Mouse (Mus musculus) intestine, embryonic 14.5 days (tissue): ENCODE results near the gene Hdac9. TPM values are rescaled to one million over a fixed set of nuclear protein-coding genes. Genes with fewer than 3 reads are reported as not detected.

Experiments
- ATAC-seq: fragments of 200-750 bp; cut with Nextera tagmentation; replicated peaks from 2 replicates; pipeline ENCODE4 v1.8.0; 2017; ENCODE audit warnings: low read depth, moderate number of reproducible peaks, moderate TSS enrichment, moderate library complexity; ENCODE audit not compliant: low FRiP score, low TSS enrichment
- DNase-seq: peaks from one replicate; pipeline ENCODE4 v3.0.0-alpha.2; 2018; ENCODE audit warnings: low spot score
- H3K27ac ChIP-seq: fragments of 300-500 bp; sonication (generic); 2 replicates; pipeline ENCODE4 v1.5.1; 2014; ENCODE audit warnings: low read depth, mild to moderate bottlenecking, control low read depth
- H3K27me3 ChIP-seq: fragments of 300-500 bp; sonication (generic); replicated peaks from 2 replicates; pipeline ENCODE4 v1.6.1; 2014; ENCODE audit warnings: low read length, control low read depth; ENCODE audit not compliant: control insufficient read depth, insufficient read depth
- H3K36me3 ChIP-seq: fragments of 300-500 bp; sonication (generic); 2 replicates; pipeline ENCODE4 v1.6.1; 2014; ENCODE audit warnings: low read length, control low read depth; ENCODE audit not compliant: control insufficient read depth, insufficient read depth
- H3K4me1 ChIP-seq: fragments of 300-500 bp; sonication (generic); replicated peaks from 2 replicates; pipeline ENCODE4 v1.6.1; 2014; ENCODE audit warnings: low read length, control low read depth, mixed read lengths; ENCODE audit not compliant: control insufficient read depth, insufficient read depth
- H3K4me2 ChIP-seq: fragments of 300-500 bp; sonication (generic); 2 replicates; pipeline ENCODE4 v1.6.1; 2014; ENCODE audit warnings: low read length
- H3K4me3 ChIP-seq: fragments of 300-500 bp; sonication (generic); 2 replicates; pipeline ENCODE4 v1.5.1; 2014; ENCODE audit warnings: low read depth, low read length, control low read depth, mixed read lengths
- H3K9ac ChIP-seq: fragments of 300-500 bp; sonication (generic); 2 replicates; pipeline ENCODE4 v1.6.1; 2014; ENCODE audit warnings: mild to moderate bottlenecking, low read length
- H3K9me3 ChIP-seq: fragments of 300-500 bp; sonication (generic); 2 replicates; pipeline ENCODE4 v1.6.1; 2016; ENCODE audit warnings: low read length, control low read depth; ENCODE audit not compliant: control insufficient read depth
- WGBS: fragments of 180-500 bp; shearing (Covaris S2); extraction: QIAGEN DNeasy Blood & Tissue Kit; methylation state at CpG from one replicate; pipeline ENCODE4 v1.1.7; 2014; 5-methylcytosine and 5-hydroxymethylcytosine counted together
- polyA plus RNA-seq: library from polyadenylated mRNA; unstranded; fragments of >200 nt; fragmentation: Nextera tagmentation; extraction: Ambion mirVana; gene quantifications from 2 replicates; pipeline ENCODE4 v1.2.1, GENCODE M21; 2014

Hdac9 gene
- 4.7 and 5.3 TPM in 2 replicates for polyA plus RNA-seq

- H3K4me3 ChIP-seq, result no peak within 1 kb of the TSS
- H3K4me1 ChIP-seq, result no peaks in the 10 kb centered on the region
- H3K9ac ChIP-seq, result no peak within 1 kb of the TSS
- no peaks in the 10 kb centered on the region for H3K36me3 ChIP-seq
- no peaks in the 10 kb centered on the region for H3K27me3 ChIP-seq
- H3K27ac ChIP-seq, result no peak within 1 kb of the TSS
- H3K4me2 ChIP-seq, result no peak within 1 kb of the TSS
- DNase-seq (no peak), ATAC-seq (no peak)
- 28% methylated on average over 1 of the region's 1 CpGs for WGBS
- no peaks in the 10 kb centered on the region for H3K9me3 ChIP-seq
Measured at GRCm38 (mm10) chr12:34916995-34917394, at the start of gene Hdac9. Gene Hdac9 (minus strand): TSS chr12:34917095.

GRCm38 (mm10) chr12:34949066-34949706 lies 32.3 kb upstream of the Hdac9 start:
- no peak overlapping the region for H3K27ac ChIP-seq
- H3K9ac ChIP-seq, result no peak overlapping the region
- H3K4me3 ChIP-seq, result no peak overlapping the region
- ATAC-seq (no peak), DNase-seq (no peak)
- H3K4me1 ChIP-seq, result no peaks in the 10 kb centered on the region
- WGBS, result 79% methylated on average over 6 of the region's 6 CpGs
- no peak overlapping the region for H3K4me2 ChIP-seq
- no peaks in the 10 kb centered on the region for H3K27me3 ChIP-seq
- no peaks in the 10 kb centered on the region for H3K36me3 ChIP-seq
- H3K9me3 ChIP-seq, result no peaks in the 10 kb centered on the region

- no peaks in the 10 kb centered on the region for H3K27me3 ChIP-seq
- no peak overlapping the region for H3K4me2 ChIP-seq
- 0 out of 2 replicates have a peak, but pooled peaks cover 6% of the 10 kb centered on the region for H3K9me3 ChIP-seq
- no peak overlapping the region for H3K4me3 ChIP-seq
- H3K27ac ChIP-seq, result no peak overlapping the region
- no peaks in the 10 kb centered on the region for H3K4me1 ChIP-seq
- no peak overlapping the region for H3K9ac ChIP-seq
- no peaks in the 10 kb centered on the region for H3K36me3 ChIP-seq
- ATAC-seq, result no peak
- no peak for DNase-seq
- 100% methylated on average over 1 of the region's 1 CpGs for WGBS
Measured at GRCm38 (mm10) chr12:34937918-34938317, 21.0 kb upstream of the Hdac9 start.

GRCm38 (mm10) chr12:34908008-34908407 lies 8.9 kb downstream of the Hdac9 start:
- 63% methylated on average over 2 of the region's 2 CpGs for WGBS

GRCm38 (mm10) chr12:34907506-34907850 lies 9.4 kb downstream of the Hdac9 start:
- WGBS, result 3% methylated on average over 10 of the region's 10 CpGs
- H3K4me1 ChIP-seq, result no peaks in the 10 kb centered on the region
- peak overlapping the region; percentile 93 for H3K4me2 ChIP-seq
- no peaks in the 10 kb centered on the region for H3K9me3 ChIP-seq
- H3K27me3 ChIP-seq, result peaks cover 20% of the 10 kb centered on the region
- no peaks in the 10 kb centered on the region for H3K36me3 ChIP-seq
- DNase-seq (no peak), ATAC-seq (peak; percentile 48; the same call in 1 of the 2 replicates)
- H3K4me3 ChIP-seq, result peak overlapping the region; percentile 65
- H3K27ac ChIP-seq, result no peak overlapping the region
- H3K9ac ChIP-seq, result no peak overlapping the region

More at GRCm38 (mm10) chr12:34908008-34908407, 8.9 kb downstream of the Hdac9 start:
- Histone ChIP-seq H3K4me3 (no peak overlapping the region), H3K9ac (no peak overlapping the region), H3K4me1 (no peaks in the 10 kb centered on the region), H3K36me3 (no peaks in the 10 kb centered on the region), H3K9me3 (no peaks in the 10 kb centered on the region), H3K4me2 (no peak overlapping the region), H3K27me3 (peaks cover 20% of the 10 kb centered on the region), H3K27ac (no peak overlapping the region)
- DNase-seq, result no peak
- ATAC-seq, result no peak

GRCm38 (mm10) chr12:34906704-34907505 lies 10.0 kb downstream of the Hdac9 start:
- no peak overlapping the region for H3K27ac ChIP-seq
- peak; percentile 72 for DNase-seq
- H3K27me3 ChIP-seq, result peaks cover 20% of the 10 kb centered on the region
- no peaks in the 10 kb centered on the region for H3K4me1 ChIP-seq
- no peaks in the 10 kb centered on the region for H3K9me3 ChIP-seq
- ATAC-seq, result peak; percentile 89
- H3K9ac ChIP-seq, result peak overlapping the region; percentile 41
- peak overlapping the region; percentile 65 for H3K4me3 ChIP-seq
- no peaks in the 10 kb centered on the region for H3K36me3 ChIP-seq
- H3K4me2 ChIP-seq, result peak overlapping the region; percentile 93
- under 1% methylated on average over 87 of the region's 107 CpGs for WGBS

- peaks cover 20% of the 10 kb centered on the region for H3K27me3 ChIP-seq
- H3K9me3 ChIP-seq, result no peaks in the 10 kb centered on the region
- under 1% methylated on average over 10 of the region's 10 CpGs for WGBS
- peak overlapping the region; percentile 41 for H3K9ac ChIP-seq
- H3K4me1 ChIP-seq, result no peaks in the 10 kb centered on the region
- H3K27ac ChIP-seq, result no peak overlapping the region
- H3K4me3 ChIP-seq, result peak overlapping the region; percentile 65
- no peaks in the 10 kb centered on the region for H3K36me3 ChIP-seq
- DNase-seq (peak; percentile 69), ATAC-seq (peak; percentile 13; the same call in 1 of the 2 replicates)
- H3K4me2 ChIP-seq, result peak overlapping the region; percentile 93
Measured at GRCm38 (mm10) chr12:34906376-34906703, 10.6 kb downstream of the Hdac9 start.

- Histone ChIP-seq H3K27me3 (peaks cover 8% of the 10 kb centered on the region; the same call in 1 of the 2 replicates), H3K4me1 (no peaks in the 10 kb centered on the region), H3K9me3 (no peaks in the 10 kb centered on the region), H3K9ac (no peak overlapping the region), H3K4me3 (no peak overlapping the region), H3K27ac (no peak overlapping the region), H3K36me3 (no peaks in the 10 kb centered on the region), H3K4me2 (no peak overlapping the region)
- DNase-seq, result no peak
- WGBS, result 90% methylated on average over 8 of the region's 8 CpGs
- ATAC-seq, result no peak
Measured at GRCm38 (mm10) chr12:34900241-34900640, 16.7 kb downstream of the Hdac9 start.
